Mouse (Mus musculus) stomach, embryonic 15.5 days (tissue): ENCODE measurements around the gene Pptc7. TPM values are rescaled to one million over a fixed set of nuclear protein-coding genes. Genes with fewer than 3 reads are reported as not detected.
"Not testable (repeated sequence)": the region's sequence is repeated elsewhere in the genome, so short reads cannot be mapped to it uniquely, and the experiment has no call there.

Experiments used
- ATAC-seq: fragments of 200-750 bp; cut with Nextera tagmentation; 2 replicates; pipeline ENCODE4 v1.8.0; 2017; ENCODE audit warnings: low read depth, moderate number of reproducible peaks, moderate TSS enrichment; ENCODE audit not compliant: insufficient read depth, low FRiP score
- H3K27ac ChIP-seq: fragments of 300-500 bp; sonication (generic); 2 replicates; pipeline ENCODE4 v1.5.1; 2015; ENCODE audit warnings: mild to moderate bottlenecking, inconsistent platforms
- H3K27me3 ChIP-seq: fragments of 300-500 bp; sonication (generic); replicated peaks from 2 replicates; pipeline ENCODE4 v1.6.1; 2015; ENCODE audit warnings: inconsistent platforms
- H3K36me3 ChIP-seq: fragments of 300-500 bp; sonication (generic); 2 replicates; pipeline ENCODE4 v1.6.1; 2015; ENCODE audit warnings: inconsistent platforms
- H3K4me1 ChIP-seq: fragments of 300-500 bp; sonication (generic); 2 replicates; pipeline ENCODE4 v1.6.1; 2015; ENCODE audit warnings: inconsistent platforms
- H3K4me2 ChIP-seq: fragments of 300-500 bp; sonication (generic); 2 replicates; pipeline ENCODE4 v1.6.1; 2015; ENCODE audit warnings: mild to moderate bottlenecking, inconsistent platforms
- H3K4me3 ChIP-seq: fragments of 300-500 bp; sonication (generic); replicated peaks from 2 replicates; pipeline ENCODE4 v1.5.1; 2015; ENCODE audit warnings: inconsistent platforms
- H3K9ac ChIP-seq: fragments of 300-500 bp; sonication (generic); 2 replicates; pipeline ENCODE4 v1.6.1; 2015; ENCODE audit warnings: inconsistent platforms
- H3K9me3 ChIP-seq: fragments of 300-500 bp; sonication (generic); 2 replicates; pipeline ENCODE4 v1.6.1; 2016; ENCODE audit warnings: inconsistent platforms
- WGBS: fragments of 180-500 bp; shearing (Covaris S2); methylation state at CpG from one replicate; pipeline ENCODE4 v1.1.7; 2015; 5-methylcytosine and 5-hydroxymethylcytosine counted together
- polyA plus RNA-seq: library from polyadenylated mRNA; unstranded; fragments of >200 nt; fragmentation: Nextera tagmentation; extraction: Ambion mirVana; gene quantifications from 2 replicates; pipeline ENCODE4 v1.2.1, GENCODE M21; 2015

Pptc7 gene
- polyA plus RNA-seq, 1 experiment from 2014 or later = 10.6 TPM

DNA sequence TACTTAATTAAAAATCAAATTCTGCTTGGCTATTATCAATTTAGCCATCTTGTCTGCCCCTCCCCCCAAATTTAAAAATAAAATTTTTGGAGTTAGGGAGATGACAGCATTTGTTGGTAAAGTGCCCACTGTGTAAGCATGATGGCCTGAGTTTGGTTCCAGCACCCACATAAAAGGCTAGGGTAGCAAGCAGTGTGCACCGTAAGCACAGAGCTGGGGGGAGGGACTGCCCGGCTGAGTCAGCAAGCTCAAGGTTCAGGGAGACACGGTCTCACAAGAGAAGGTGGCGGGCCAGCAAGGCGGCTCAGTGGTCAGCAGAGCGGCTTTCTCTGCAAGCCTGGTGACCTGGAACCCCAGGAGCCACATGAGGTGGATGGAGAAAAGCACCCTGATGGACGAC, 21.3 kb downstream of the Pptc7 start:
- WGBS = 89% methylated on average over 7 of the region's 7 CpGs
- Histone ChIP-seq H3K4me2 (no peak overlapping the region), H3K9ac (no peak overlapping the region), H3K4me3 (no peak overlapping the region), H3K27ac (no peak overlapping the region), H3K9me3 (no peaks in the 10 kb centered on the region), H3K27me3 (no peaks in the 10 kb centered on the region), H3K4me1 (peaks cover 30% of the 10 kb centered on the region), H3K36me3 (no peaks in the 10 kb centered on the region; the same call in 1 of the 2 replicates)
- no peak for ATAC-seq

DNA sequence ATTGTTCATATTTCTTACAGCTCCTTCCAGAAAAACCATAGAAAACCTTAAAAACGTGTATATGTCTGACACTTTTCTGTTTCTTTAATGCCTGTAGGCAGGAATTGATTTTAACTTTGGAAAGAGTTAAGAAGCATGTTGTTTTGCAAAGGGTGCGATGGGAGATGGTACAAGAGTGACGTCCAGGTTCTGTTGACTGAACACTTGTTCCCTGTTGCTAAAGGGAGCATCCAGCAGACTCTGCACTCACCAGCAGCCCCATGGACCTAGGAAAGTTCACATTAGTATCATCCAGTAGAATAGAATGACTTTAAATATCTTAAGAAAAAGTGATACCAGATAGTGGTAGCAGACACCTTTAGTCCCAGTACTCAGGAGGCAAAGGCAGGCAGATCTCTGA, 22.4 kb downstream of the Pptc7 start:
- ATAC-seq = no peak
- no peaks in the 10 kb centered on the region; the same call in 1 of the 2 replicates for H3K36me3 ChIP-seq
- no peak overlapping the region for H3K27ac ChIP-seq
- H3K4me1 ChIP-seq = peaks cover 29% of the 10 kb centered on the region
- no peaks in the 10 kb centered on the region for H3K27me3 ChIP-seq
- no peaks in the 10 kb centered on the region for H3K9me3 ChIP-seq
- no peak overlapping the region for H3K4me3 ChIP-seq
- H3K9ac ChIP-seq = no peak overlapping the region
- no peak overlapping the region for H3K4me2 ChIP-seq
- WGBS = 89% methylated on average over 3 of the region's 3 CpGs

DNA sequence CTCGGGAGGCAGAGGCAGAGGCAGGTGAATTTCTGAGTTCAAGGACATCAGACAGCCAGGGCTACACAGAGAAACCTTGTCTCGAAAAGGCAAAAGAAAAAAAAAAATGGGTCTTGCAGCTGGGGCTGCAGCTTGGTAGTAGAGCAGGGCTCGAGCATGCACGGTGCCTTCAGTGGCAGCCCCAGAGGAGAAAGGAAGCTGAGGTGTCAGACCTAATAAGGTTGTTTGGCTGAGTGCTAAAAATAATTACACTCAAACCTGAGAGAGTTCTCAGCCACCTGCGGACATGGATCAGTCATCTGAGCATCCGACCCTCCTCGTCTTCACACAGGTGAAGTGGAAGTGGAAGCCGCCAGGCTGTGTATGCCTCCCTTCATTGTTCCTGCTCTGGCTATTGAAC, 26.5 kb downstream of the Pptc7 start:
- no peaks in the 10 kb centered on the region for H3K27me3 ChIP-seq
- no peaks in the 10 kb centered on the region for H3K9me3 ChIP-seq
- ATAC-seq = no peak
- no peak overlapping the region for H3K27ac ChIP-seq
- H3K4me3 ChIP-seq = no peak overlapping the region
- peaks cover 5% of the 10 kb centered on the region; the same call in 1 of the 2 replicates for H3K4me1 ChIP-seq
- H3K36me3 ChIP-seq = peaks cover 1% of the 10 kb centered on the region
- WGBS = 85% methylated on average over 8 of the region's 8 CpGs
- no peak overlapping the region for H3K9ac ChIP-seq
- no peak overlapping the region for H3K4me2 ChIP-seq

DNA sequence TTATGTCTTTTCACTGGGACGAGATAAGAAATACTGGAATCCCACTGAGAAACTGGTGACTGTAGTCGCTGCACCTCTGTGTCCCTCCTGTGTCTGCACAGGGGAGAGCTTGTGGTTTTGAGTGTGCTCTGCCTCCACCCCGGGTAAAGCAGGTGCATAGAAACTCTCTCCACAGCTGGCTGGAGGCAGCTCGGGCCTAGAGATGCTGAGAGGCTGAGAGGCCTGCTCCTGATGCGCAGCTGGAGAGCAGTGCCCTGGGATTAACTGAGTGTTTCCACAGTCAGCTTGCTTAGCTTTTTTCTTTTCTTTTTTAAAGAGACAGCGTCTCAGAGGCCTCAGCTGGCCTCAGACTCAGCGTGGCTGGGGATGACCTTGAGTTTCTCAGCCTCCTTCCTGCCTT, 27.5 kb downstream of the Pptc7 start:
- Histone ChIP-seq H3K9ac (no peak overlapping the region), H3K4me1 (peaks cover 5% of the 10 kb centered on the region; the same call in 1 of the 2 replicates), H3K27me3 (no peaks in the 10 kb centered on the region), H3K4me2 (no peak overlapping the region), H3K4me3 (no peak overlapping the region), H3K9me3 (no peaks in the 10 kb centered on the region), H3K27ac (no peak overlapping the region), H3K36me3 (peaks cover 3% of the 10 kb centered on the region)
- no peak for ATAC-seq
- 62% methylated on average over 7 of the region's 7 CpGs for WGBS

DNA sequence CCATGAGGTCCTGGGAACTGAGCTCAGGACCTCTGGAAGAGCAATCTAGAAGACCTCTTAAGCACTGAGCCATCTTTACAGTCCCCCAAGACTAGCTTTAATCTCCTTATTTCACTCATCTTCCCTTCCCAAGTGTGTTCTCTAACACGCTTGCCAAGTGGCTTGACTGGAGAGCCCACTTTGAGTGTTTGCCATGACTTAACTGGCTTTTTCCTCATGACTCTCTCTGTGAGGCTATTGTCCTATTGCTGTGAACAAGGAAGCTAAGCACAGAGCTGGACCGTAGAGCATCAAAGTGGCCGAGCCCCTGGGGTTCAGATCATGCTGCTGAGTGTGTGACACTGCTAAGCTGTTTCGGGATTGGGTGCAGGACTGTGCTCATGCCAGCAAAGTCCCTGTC, 28.2 kb downstream of the Pptc7 start:
- no peak for ATAC-seq
- no peak overlapping the region for H3K9ac ChIP-seq
- H3K4me2 ChIP-seq = no peak overlapping the region
- WGBS = 93% methylated on average over 4 of the region's 4 CpGs
- no peak overlapping the region for H3K4me3 ChIP-seq
- H3K4me1 ChIP-seq = peaks cover 5% of the 10 kb centered on the region; the same call in 1 of the 2 replicates
- H3K27me3 ChIP-seq = no peaks in the 10 kb centered on the region
- H3K27ac ChIP-seq = no peak overlapping the region
- no peaks in the 10 kb centered on the region for H3K9me3 ChIP-seq
- H3K36me3 ChIP-seq = peaks cover 3% of the 10 kb centered on the region

DNA sequence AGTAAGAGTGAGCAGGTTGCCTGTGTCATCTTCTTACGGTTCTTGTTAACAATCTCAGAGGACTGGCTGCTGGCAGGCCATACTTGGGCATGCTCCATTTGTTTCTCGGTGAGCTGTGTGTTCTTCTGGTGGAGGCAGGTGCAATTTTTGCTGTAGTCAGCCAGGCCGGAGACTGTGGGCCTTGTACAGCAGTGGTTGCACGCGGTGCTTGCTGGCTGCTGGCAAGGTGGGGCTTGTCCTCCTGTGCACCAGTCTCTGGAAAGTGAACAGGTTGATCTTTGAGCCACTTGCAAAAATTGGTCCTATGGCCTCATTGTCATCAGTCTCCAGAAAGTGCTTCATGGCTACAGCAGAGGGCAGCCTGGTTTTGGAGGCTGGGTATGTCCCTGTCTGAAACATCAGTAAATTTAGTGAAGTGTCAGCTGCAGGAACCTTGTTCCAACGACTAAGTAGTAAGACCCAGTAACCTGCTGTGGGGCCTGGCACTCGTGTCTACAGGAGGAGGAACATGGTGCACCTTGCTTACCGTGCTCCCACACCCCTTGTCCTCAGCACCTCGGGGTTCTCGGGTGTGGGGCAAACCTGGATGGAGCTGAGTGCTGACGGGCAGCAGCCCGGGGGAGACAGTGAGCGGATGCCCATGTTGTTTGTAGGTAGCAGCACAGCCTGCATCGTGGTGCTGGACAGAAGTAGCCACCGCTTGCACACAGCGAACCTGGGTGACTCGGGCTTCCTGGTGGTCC, 28.9 kb downstream of the Pptc7 start:
- Histone ChIP-seq H3K4me3 (no peak overlapping the region), H3K27me3 (no peaks in the 10 kb centered on the region), H3K27ac (no peak overlapping the region), H3K36me3 (peaks cover 3% of the 10 kb centered on the region), H3K4me1 (peaks cover 5% of the 10 kb centered on the region; the same call in 1 of the 2 replicates), H3K9ac (no peak overlapping the region), H3K9me3 (no peaks in the 10 kb centered on the region), H3K4me2 (no peak overlapping the region)
- 90% methylated on average over 17 of the region's 17 CpGs for whole genome bisulfite sequencing
- no peak for ATAC-seq

DNA sequence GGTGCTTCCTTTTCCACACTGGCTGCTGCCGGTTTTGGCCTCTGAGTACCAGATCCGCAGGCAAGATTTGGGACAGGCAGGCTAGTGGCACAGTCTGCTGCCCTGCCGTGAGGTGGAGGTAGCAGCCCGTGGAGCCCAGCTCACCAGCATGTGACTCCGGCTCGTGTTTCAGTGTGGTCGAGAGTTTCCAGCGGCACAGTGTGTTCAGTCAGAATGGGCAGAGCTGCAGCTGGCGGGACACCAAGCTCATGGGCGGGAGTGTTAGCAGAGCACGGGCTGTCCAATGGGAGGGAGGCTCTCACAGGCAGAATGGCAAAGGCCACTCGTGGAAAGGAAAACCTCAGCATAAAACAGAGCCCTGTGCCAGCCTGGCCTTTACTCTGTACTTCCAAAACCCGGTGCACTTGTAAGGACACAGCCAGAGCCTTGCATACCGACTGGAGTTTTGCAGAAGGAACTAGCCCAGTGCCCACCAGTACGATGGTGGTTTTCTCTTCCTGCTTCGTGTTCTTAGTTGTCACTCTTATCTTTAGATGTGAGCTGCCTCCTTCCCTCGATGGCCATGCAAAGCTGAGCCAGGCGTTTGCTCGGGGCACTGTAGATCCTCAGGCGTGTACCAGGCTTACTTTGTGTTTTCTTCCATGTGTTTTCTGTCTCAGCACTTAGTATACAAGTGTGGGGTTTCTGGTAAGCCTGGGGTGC, 31.0 kb downstream of the Pptc7 start:
- Histone ChIP-seq H3K9ac (no peak overlapping the region), H3K9me3 (no peaks in the 10 kb centered on the region), H3K27me3 (no peaks in the 10 kb centered on the region), H3K4me2 (no peak overlapping the region), H3K36me3 (peaks cover 3% of the 10 kb centered on the region; the same call in 1 of the 2 replicates), H3K4me3 (no peak overlapping the region), H3K4me1 (peaks cover 11% of the 10 kb centered on the region; the same call in 1 of the 2 replicates), H3K27ac (peak overlapping the region; percentile 35; the same call in 1 of the 2 replicates)
- ATAC-seq = peak; percentile 53
- WGBS = 56% methylated on average over 20 of the region's 20 CpGs

DNA sequence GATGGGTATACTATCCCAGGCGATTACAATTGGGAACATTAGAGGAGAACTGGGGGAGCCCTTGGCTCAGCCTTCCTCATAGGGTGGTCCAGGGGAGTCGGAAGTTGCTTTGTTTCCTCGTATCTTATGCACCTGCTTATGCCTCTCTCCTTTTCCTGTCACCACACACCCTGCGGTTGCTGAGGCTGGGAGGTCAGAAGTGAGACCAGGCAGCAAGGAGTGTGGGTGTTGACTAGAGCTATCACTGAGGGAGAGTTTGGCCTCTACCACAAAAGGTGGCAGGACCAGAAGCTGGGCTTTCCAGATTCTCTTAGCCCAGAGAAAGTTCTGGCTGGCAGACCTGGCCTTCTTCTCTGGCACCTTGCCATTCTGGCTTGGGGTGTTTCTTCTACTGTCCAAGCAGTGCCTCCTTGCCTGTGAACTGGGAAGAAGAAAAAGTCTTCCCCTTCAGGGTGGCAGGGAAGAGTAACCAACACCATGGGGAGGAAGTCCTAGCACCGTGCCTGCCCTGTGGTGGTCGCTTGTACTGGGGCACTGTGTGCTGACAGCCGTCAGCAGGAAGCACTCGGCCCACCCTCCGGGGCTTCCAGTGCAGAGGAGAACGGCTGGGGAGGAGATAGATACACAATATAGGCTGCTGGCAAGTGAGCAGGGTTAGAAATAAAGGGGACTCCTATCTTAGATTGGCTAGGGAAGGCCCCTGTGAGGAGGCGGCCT, 33.3 kb downstream of the Pptc7 start:
- no peak for ATAC-seq
- WGBS = 79% methylated on average over 11 of the region's 11 CpGs
- Histone ChIP-seq H3K4me1 (peaks cover 11% of the 10 kb centered on the region; the same call in 1 of the 2 replicates), H3K4me3 (no peak overlapping the region), H3K4me2 (no peak overlapping the region), H3K36me3 (peaks cover 7% of the 10 kb centered on the region; the same call in 1 of the 2 replicates), H3K27me3 (no peaks in the 10 kb centered on the region), H3K9ac (no peak overlapping the region), H3K9me3 (no peaks in the 10 kb centered on the region), H3K27ac (no peak overlapping the region)

DNA sequence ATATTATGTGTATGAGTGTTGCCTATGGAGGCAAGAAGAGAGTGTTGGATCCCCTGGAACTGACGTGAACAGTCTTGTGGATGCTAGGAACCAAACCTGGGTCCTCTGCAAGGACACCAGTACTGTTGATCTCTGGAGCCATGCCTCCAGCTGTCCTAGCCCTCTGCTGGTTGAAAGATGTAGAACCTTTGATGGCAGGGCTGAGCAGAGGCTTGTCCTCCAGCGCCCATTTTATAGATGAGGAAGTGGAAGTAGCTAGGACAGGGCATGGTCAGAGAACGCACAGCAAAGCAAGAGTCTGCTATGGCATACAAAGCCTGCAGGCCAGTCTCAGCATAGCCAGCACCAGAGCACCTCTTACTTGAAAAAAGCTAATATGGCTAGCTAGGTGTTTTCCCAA, 33.9 kb downstream of the Pptc7 start:
- no peak overlapping the region for H3K27ac ChIP-seq
- no peaks in the 10 kb centered on the region for H3K27me3 ChIP-seq
- no peak overlapping the region for H3K4me3 ChIP-seq
- H3K9me3 ChIP-seq = no peaks in the 10 kb centered on the region
- H3K36me3 ChIP-seq = peaks cover 7% of the 10 kb centered on the region; the same call in 1 of the 2 replicates
- H3K4me1 ChIP-seq = peaks cover 11% of the 10 kb centered on the region; the same call in 1 of the 2 replicates
- 72% methylated on average over 3 of the region's 3 CpGs for WGBS
- ATAC-seq = no peak
- no peak overlapping the region for H3K9ac ChIP-seq
- no peak overlapping the region for H3K4me2 ChIP-seq

DNA sequence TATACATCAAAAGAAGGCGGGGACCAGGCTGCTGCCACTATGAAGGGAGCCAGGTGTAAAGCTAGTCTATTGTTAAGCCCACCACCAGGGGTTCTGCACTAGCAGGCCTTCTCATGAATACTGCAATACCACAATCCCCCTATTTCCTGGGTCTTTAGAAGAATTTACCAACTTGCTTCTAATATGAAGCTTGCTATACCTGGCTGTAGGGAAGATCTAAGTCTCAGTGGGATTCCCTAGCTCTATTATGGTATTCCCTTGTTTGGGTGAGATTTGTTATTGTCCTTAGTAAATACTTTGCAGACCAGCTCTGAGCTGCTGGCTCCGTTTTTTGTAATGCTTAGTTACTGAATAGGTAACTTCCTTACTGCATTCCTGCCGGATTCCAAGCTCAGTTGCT, 34.8 kb downstream of the Pptc7 start:
- H3K27ac ChIP-seq = peak overlapping the region; percentile 42; the same call in 1 of the 2 replicates
- H3K36me3 ChIP-seq, H3K4me3 ChIP-seq, H3K4me2 ChIP-seq, H3K9me3 ChIP-seq, H3K9ac ChIP-seq, ATAC-seq, H3K27me3 ChIP-seq: not testable (repeated sequence)
- peaks cover 11% of the 10 kb centered on the region; the same call in 1 of the 2 replicates for H3K4me1 ChIP-seq
- 71% methylated on average over 3 of the region's 3 CpGs for WGBS

DNA sequence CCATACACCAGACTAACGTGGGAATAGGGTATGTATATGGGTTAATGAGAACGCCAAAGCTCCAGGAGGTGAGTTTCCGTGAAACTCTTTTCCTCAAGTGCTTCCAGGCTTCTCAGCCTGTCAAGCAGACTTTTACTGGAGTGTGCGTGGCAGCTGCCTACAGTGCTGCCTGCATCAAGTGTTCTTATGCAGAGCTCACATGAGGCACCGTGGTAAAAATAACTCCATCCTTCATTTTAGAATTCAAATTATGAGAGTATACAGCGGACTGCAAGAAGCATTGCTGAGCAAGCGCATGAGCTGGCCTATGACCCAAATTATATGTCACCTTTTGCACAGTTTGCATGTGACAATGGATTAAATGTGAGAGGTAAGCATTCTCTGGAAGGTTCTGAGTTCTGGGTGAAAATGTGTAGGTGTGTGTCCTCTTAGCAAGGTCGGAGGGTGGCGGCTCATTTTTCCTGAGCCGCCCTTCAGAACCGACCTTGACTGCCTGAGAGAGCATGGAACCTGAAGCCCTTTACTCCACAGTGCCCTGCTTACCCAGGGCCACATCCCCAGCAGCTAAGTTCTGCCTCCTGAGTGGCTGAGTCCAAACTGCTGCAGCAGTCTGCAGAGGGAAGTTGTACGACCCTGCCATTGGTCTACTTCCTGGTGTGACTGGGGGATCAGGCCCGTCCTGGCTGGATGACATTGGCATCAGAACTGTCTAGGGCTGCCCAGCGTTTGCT, 35.5 kb downstream of the Pptc7 start:
- peaks cover 7% of the 10 kb centered on the region; the same call in 1 of the 2 replicates for H3K36me3 ChIP-seq
- WGBS = 72% methylated on average over 14 of the region's 14 CpGs

More for the DNA sequence above, 35.5 kb downstream of the Pptc7 start:
- H3K27me3 ChIP-seq = no peaks in the 10 kb centered on the region
- peaks cover 11% of the 10 kb centered on the region; the same call in 1 of the 2 replicates for H3K4me1 ChIP-seq
- H3K4me2 ChIP-seq = no peak overlapping the region
- H3K4me3 ChIP-seq = no peak overlapping the region
- H3K9ac ChIP-seq = no peak overlapping the region
- peak overlapping the region; percentile 42 for H3K27ac ChIP-seq
- H3K9me3 ChIP-seq = no peaks in the 10 kb centered on the region
- ATAC-seq = no peak
